Mouse (Mus musculus) ES-E14 (cell line): ENCODE results near the gene Ano6. TPM values are rescaled to one million over a fixed set of nuclear protein-coding genes. Genes with fewer than 3 reads are reported as not detected.

Source experiments
- DNase-seq: peaks from one replicate; pipeline ENCODE4 v3.0.0-alpha.2; 2013; ENCODE audit warnings: low read depth, low spot score
- H3K27ac ChIP-seq: 2 replicates; pipeline ENCODE4 v1.5.1; 2012; ENCODE audit warnings: low read depth, mild to moderate bottlenecking, low read length, moderate library complexity, mixed read lengths; ENCODE audit not compliant: poor library complexity, insufficient read depth, severe bottlenecking
- H3K36me3 ChIP-seq: 2 replicates; pipeline ENCODE4 v1.6.1; 2012; ENCODE audit warnings: mild to moderate bottlenecking, low read length, moderate library complexity, mixed read lengths; ENCODE audit not compliant: control insufficient read depth, poor library complexity, insufficient read depth, severe bottlenecking
- H3K4me1 ChIP-seq, 2 experiments: fragments of 150-350 bp in 1 of 2; sonication (generic) in 1 of 2; 2 replicates each; pipeline ENCODE4 v1.6.1; 2012; ENCODE audit warnings: low read length in 2 of 2, mild to moderate bottlenecking in 1 of 2, mixed read lengths in 1 of 2; ENCODE audit not compliant: control insufficient read depth in 2 of 2, insufficient read depth in 2 of 2, poor library complexity in 1 of 2
- H3K4me3 ChIP-seq, 2 experiments: fragments of 150-350 bp in 1 of 2; sonication (generic) in 1 of 2; 2 replicates each; pipeline ENCODE4 v1.5.1; 2012; ENCODE audit warnings: low read length in 2 of 2, low read depth in 1 of 2, mild to moderate bottlenecking in 1 of 2, mixed read lengths in 1 of 2; ENCODE audit not compliant: insufficient read depth in 1 of 2, poor library complexity in 1 of 2, severe bottlenecking in 1 of 2
- H3K9ac ChIP-seq: 2 replicates; pipeline ENCODE4 v1.6.1; 2012; ENCODE audit warnings: low read depth, mild to moderate bottlenecking, low read length, mixed read lengths; ENCODE audit not compliant: poor library complexity, insufficient read depth, severe bottlenecking
- H3K9me3 ChIP-seq: fragments of 150-350 bp; sonication (generic); 2 replicates; pipeline ENCODE4 v1.6.1; 2012; ENCODE audit warnings: low read depth, mild to moderate bottlenecking, low read length; ENCODE audit not compliant: control insufficient read depth, insufficient read depth
- CHD2 ChIP-seq: IDR thresholded peaks from 2 replicates; pipeline ENCODE4 v1.6.1; 2014; ENCODE audit warnings: mild to moderate bottlenecking, low read depth, low read length, inconsistent platforms
- HCFC1 ChIP-seq: IDR thresholded peaks from 2 replicates; pipeline ENCODE4 v1.6.1; 2012; ENCODE audit warnings: low read length, inconsistent platforms, borderline replicate concordance; ENCODE audit not compliant: insufficient read depth
- MAFK ChIP-seq: IDR thresholded peaks from 2 replicates; pipeline ENCODE4 v1.6.1; 2014; ENCODE audit warnings: mild to moderate bottlenecking, low read depth, low read length, inconsistent platforms; ENCODE audit not compliant: insufficient read depth
- ZC3H11A ChIP-seq: IDR thresholded peaks from 2 replicates; pipeline ENCODE4 v1.6.1; 2012; ENCODE audit warnings: low read depth, mild to moderate bottlenecking, inconsistent platforms, low read length, borderline replicate concordance
- ZNF384 ChIP-seq: IDR thresholded peaks from 2 replicates; pipeline ENCODE4 v1.6.1; 2012; ENCODE audit warnings: low read depth, low read length, inconsistent platforms
- in situ Hi-C, 2 experiments: fragments of 600-800 bp; cut with MboI; formaldehyde crosslinking; loops; one replicate each; pipeline ENCODE4 v1.15.1; 2025; ENCODE audit warnings: low sequenced_read_pairs in 2 of 2, inconsistent platforms in 1 of 2; ENCODE audit not compliant: unreplicated experiment in 2 of 2
- total RNA-seq: library from RNA; depleted of rRNA; stranded (reverse); fragments of 300-350 nt; gene quantifications from 2 replicates; pipeline ENCODE4 v1.2.3, GENCODE M21; 2012

Ano6 gene
- total RNA-seq, 1 experiment, result 48.6 TPM

GRCm38 (mm10) chr15:95931013-95931775, 140.6 kb downstream of the Ano6 start:
- Histone ChIP-seq H3K4me1 (no peaks in the 10 kb centered on the region), H3K27ac (no peak overlapping the region), H3K9me3 (no peaks in the 10 kb centered on the region), H3K36me3 (peaks cover 2% of the 10 kb centered on the region; the same call in 1 of the 2 replicates), H3K9ac (no peak overlapping the region), H3K4me3 (no peak overlapping the region)
- TF ChIP-seq MAFK (no peak), CHD2 (no peak), ZNF384 (no peak), ZC3H11A (no peak), HCFC1 (no peak)
- no peak for DNase-seq
- in situ Hi-C loops, result no loop called here

- Histone ChIP-seq H3K9me3 (no peaks in the 10 kb centered on the region), H3K36me3 (peaks cover 2% of the 10 kb centered on the region; the same call in 1 of the 2 replicates), H3K4me3 (no peak overlapping the region), H3K27ac (no peak overlapping the region), H3K9ac (no peak overlapping the region), H3K4me1 (no peaks in the 10 kb centered on the region)
- DNase-seq, result no peak
- in situ Hi-C loops, result no loop called here
- no peak for TF ChIP-seq HCFC1
- no peak for TF ChIP-seq CHD2
- TF ChIP-seq ZC3H11A, result no peak
- no peak for TF ChIP-seq MAFK
- no peak for TF ChIP-seq ZNF384
Observed at GRCm38 (mm10) chr15:95932358-95932757, 141.7 kb downstream of the Ano6 start.

- H3K4me3 ChIP-seq, result no peak overlapping the region
- in situ Hi-C loops, result no loop called here
- H3K27ac ChIP-seq, result no peak overlapping the region
- H3K9ac ChIP-seq, result no peak overlapping the region
- TF ChIP-seq CHD2 (no peak), MAFK (no peak), ZC3H11A (no peak)
- DNase-seq, result no peak
- no peaks in the 10 kb centered on the region for H3K9me3 ChIP-seq
- H3K4me1 ChIP-seq, result no peaks in the 10 kb centered on the region
- peaks cover 2% of the 10 kb centered on the region; the same call in 1 of the 2 replicates for H3K36me3 ChIP-seq
Observed at GRCm38 (mm10) chr15:95935141-95935540, 144.5 kb downstream of the Ano6 start.

- TF ChIP-seq MAFK (0 out of 2 replicates have a peak, but pooled peaks have one; percentile 22), ZC3H11A (no peak)
- DNase-seq, result peak; percentile 33
- no peaks in the 10 kb centered on the region for H3K9me3 ChIP-seq
- H3K36me3 ChIP-seq, result peaks cover 12% of the 10 kb centered on the region
- no peak overlapping the region for H3K4me3 ChIP-seq
- 0 out of 4 replicates have a peak, but pooled peaks cover 0 to 2% of the 10 kb centered on the region in 2 experiments for H3K4me1 ChIP-seq
- H3K27ac ChIP-seq, result no peak overlapping the region
- in situ Hi-C loops, result loop anchor here in 1 of 2 experiments (10.0 kb wide), 1 partner anchor 169 kb away; no protein-coding TSS in a partner anchor
- no peak overlapping the region for H3K9ac ChIP-seq
Observed at GRCm38 (mm10) chr15:95943470-95943869, 152.8 kb downstream of the Ano6 start.

- Histone ChIP-seq H3K9me3 (no peaks in the 10 kb centered on the region), H3K9ac (no peak overlapping the region), H3K4me3 (no peak overlapping the region), H3K4me1 (0 out of 4 replicates have a peak, but pooled peaks cover 0 to 2% of the 10 kb centered on the region in 2 experiments), H3K36me3 (peaks cover 11% of the 10 kb centered on the region), H3K27ac (no peak overlapping the region)
- in situ Hi-C loops, result loop anchor here in 1 of 2 experiments (10.0 kb wide), 1 partner anchor 169 kb away; no protein-coding TSS in a partner anchor
- TF ChIP-seq MAFK, result no peak
- TF ChIP-seq ZNF384, result no peak
- TF ChIP-seq HCFC1, result no peak
- no peak for TF ChIP-seq ZC3H11A
- TF ChIP-seq CHD2, result no peak
- DNase-seq, result no peak
Observed at GRCm38 (mm10) chr15:95944299-95944698, 153.7 kb downstream of the Ano6 start.
